Comparison of ENCODE assay signal across 22 mouse cellular contexts in genomic region chr6:119246082-119246481, GRCm38 (mm10). TPM values are rescaled to one million over a fixed set of nuclear protein-coding genes. Genes with fewer than 3 reads are reported as not detected.
DNase-seq lines count a peak whose midpoint lies in the region; TF ChIP-seq lines count a peak whose summit lies in the region.
"Had no signal": no experiment of that assay in that cellular context is flagged by ENCODE, and none has a peak within 500 bp of the region (broad histone marks: within the 10 kb centered on the region; RNA-seq: fewer than 3 reads in every experiment).

No protein-coding gene starts in this region.

- H3K27ac ChIP-seq in gastrocnemius, adult 2 months, result no peak overlapping the region
- H3K27ac ChIP-seq in left cerebral cortex, adult 2 months, result no peak overlapping the region
- H3K27ac ChIP-seq: embryonic facial prominence, embryonic 15.5 days; heart, embryonic 15.5 days; limb, embryonic 12.5 days; liver, embryonic 15.5 days had no signal

- no peak for DNase-seq in gastrocnemius, adult 2 months
- no peak for DNase-seq in gastrocnemius, postnatal 14 days
- no peak for DNase-seq in left cerebral cortex, adult 2 months (ENCODE audit: extremely low spot score in 1 of 2, low spot score in 2 of 2)
- no peak for DNase-seq in left cerebral cortex, adult 8-10 months (ENCODE audit: low spot score in 2 of 2)
- DNase-seq in B cell, adult 2 months, result peak; percentile 12 to 15
- DNase-seq in R1 (ENCODE audit: low read depth, low spot score), result peak; percentile 64
- no peak for DNase-seq in frontal cortex, postnatal 10 days (ENCODE audit: low spot score in 2 of 2)
- DNase-seq in thymus, adult 18-20 months, result no peak
- DNase-seq: adrenal gland, postnatal 10 days; cerebellum, postnatal 14 days; embryo, embryonic 11 days; gastrocnemius, postnatal 10 days; kidney, adult 9 months; kidney, postnatal 36 days; layer of hippocampus, adult 9-11 months; retina, postnatal 1 day; thymus, postnatal 4 days had no signal

- intact Hi-C loops in gastrocnemius, adult 2 months (cut with DNase I), result no loop called here
- intact Hi-C loops in gastrocnemius, postnatal 14 days (cut with DNase I; ENCODE audit: low total_unique reads), result no loop called here
- intact Hi-C loops in left cerebral cortex, adult 2 months (cut with DNase I), result no loop called here

- peak; percentile 35 for TF ChIP-seq CTCF in gastrocnemius, adult 2 months (IDR thresholded peaks at IDR 0.05)
- TF ChIP-seq CTCF in left cerebral cortex, adult 2 months (IDR thresholded peaks at IDR 0.05), result peak; percentile 36

- H3K4me3 ChIP-seq in gastrocnemius, adult 2 months, result no peak overlapping the region
- no peak overlapping the region for H3K4me3 ChIP-seq in left cerebral cortex, adult 2 months
- H3K4me3 ChIP-seq: embryonic facial prominence, embryonic 15.5 days; heart, embryonic 15.5 days; limb, embryonic 12.5 days; liver, embryonic 15.5 days had no signal

RNA-seq across cellular contexts. Expression of gene Cacna2d4, which starts 9.8 kb away (rescaled TPM):
- total RNA-seq in gastrocnemius, adult 2 months (2021), result 1 to 10 TPM in 1 of 2 experiments, under 1 TPM in 1; 0.33 to 2.7 TPM
- 1 to 10 TPM in 1 of 2 experiments, under 1 TPM in 1; 0.86 to 1.0 TPM for total RNA-seq in gastrocnemius, postnatal 14 days (2021)
- total RNA-seq in left cerebral cortex, adult 2 months (2021), result 1 to 10 TPM; 1.7 to 1.9 TPM
- total RNA-seq in left cerebral cortex, adult 8-10 months (2022), result 1 to 10 TPM; 1.5 to 4.6 (median 2.8) TPM
- total RNA-seq: heart, adult 8-10 months had no signal

RNA-seq across cellular contexts. Expression of gene Cacna1c, which starts 49.9 kb away (rescaled TPM):
- total RNA-seq in gastrocnemius, adult 2 months (2021), result 1 to 10 TPM; 1.7 to 1.9 TPM
- total RNA-seq in gastrocnemius, postnatal 14 days (2021), result 1 to 10 TPM; 3.6 to 4.9 TPM
- total RNA-seq in left cerebral cortex, adult 2 months (2021), result 10 to 100 TPM; 69.1 to 73.9 TPM
- total RNA-seq in left cerebral cortex, adult 8-10 months (2022), result 10 to 100 TPM; 52.8 to 62.4 (median 55.1) TPM

Comparison
In these comparisons a context has a peak if more than half of its experiments do, and no peak if none do; other contexts are left out.
1. DNase-seq: peak in B cell, adult 2 months (2 of 2) and R1 (single experiment); none in gastrocnemius, adult 2 months (single experiment), gastrocnemius, postnatal 14 days (single experiment), left cerebral cortex, adult 2 months (0 of 2), left cerebral cortex, adult 8-10 months (0 of 2), frontal cortex, postnatal 10 days (0 of 2) and thymus, adult 18-20 months (0 of 2).
2. RNA of gene Cacna1c, which starts 49.9 kb away (total RNA-seq): 69.1 to 73.9 TPM in left cerebral cortex, adult 2 months and 52.8 to 62.4 TPM in left cerebral cortex, adult 8-10 months; 3.6 to 4.9 TPM in gastrocnemius, postnatal 14 days and 1.7 to 1.9 TPM in gastrocnemius, adult 2 months; every median in the first group is over 4 times any median in the second.